Mouse (Mus musculus) NIH3T3 (cell line): ENCODE measurements around the gene Crat.

Experiments used
- DNase-seq: peaks from one replicate; pipeline ENCODE4 v3.0.0-alpha.2; 2012; ENCODE audit warnings: low read depth

Gene Crat

DNA sequence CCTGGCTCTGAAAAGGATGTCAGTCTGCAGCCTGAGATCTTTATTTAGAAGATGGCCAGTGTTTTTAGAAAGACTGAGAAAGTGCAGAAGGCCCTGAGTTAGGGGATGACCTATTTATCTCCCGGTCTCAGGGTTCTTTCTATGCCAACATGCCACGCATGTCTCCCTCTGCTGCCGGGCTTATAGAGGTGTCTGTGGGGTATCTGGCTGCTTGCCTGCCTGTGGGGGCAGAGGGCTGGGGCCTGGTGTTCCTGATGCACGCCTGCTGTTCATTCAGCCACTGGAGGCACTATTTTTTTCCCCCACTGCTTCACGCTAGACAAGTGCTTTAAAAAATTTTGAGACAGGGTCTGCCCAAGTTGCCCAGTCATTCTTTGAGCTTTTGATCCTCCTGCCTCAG, 49.4 kb downstream of the Crat start:
- DNase-seq: no peak

DNA sequence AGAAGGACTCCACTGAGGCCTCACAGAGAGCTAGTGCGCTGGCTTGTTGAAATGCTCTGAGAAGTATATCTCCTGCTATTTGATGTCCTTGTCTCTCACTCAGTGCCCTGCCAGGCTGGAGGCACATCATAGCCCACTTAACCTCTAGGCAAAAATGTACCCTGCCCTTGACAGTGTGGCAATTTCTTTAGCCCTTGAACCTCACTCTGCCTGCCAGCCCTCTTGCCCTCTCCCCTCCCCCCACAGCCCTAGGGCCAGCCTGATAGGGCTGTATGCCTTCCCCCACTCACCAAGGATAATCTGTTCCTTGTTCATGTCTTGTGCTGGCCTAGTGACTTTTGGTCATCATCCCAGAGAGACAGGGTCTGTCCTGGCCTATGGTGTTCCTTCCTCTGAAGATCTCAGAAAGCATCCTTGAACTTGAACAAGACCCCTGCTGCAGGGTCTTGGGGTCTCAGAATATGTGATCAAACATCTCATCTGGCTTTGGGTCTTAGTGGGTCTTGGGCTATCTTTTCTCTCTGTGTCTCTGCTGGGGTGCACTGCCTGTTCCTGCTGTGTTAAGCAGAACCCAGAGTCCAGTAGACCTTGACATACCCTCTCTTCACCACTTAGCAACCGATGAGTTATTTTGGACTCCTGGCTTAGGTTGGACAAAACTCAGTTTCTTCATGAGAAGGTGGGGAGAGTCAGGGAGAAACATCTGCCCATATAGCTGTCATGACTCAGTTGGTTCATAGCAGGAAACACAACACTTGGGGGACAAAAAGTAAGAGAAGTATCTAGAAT, 50.1 kb downstream of the Crat start:
- no peak for DNase-seq

DNA sequence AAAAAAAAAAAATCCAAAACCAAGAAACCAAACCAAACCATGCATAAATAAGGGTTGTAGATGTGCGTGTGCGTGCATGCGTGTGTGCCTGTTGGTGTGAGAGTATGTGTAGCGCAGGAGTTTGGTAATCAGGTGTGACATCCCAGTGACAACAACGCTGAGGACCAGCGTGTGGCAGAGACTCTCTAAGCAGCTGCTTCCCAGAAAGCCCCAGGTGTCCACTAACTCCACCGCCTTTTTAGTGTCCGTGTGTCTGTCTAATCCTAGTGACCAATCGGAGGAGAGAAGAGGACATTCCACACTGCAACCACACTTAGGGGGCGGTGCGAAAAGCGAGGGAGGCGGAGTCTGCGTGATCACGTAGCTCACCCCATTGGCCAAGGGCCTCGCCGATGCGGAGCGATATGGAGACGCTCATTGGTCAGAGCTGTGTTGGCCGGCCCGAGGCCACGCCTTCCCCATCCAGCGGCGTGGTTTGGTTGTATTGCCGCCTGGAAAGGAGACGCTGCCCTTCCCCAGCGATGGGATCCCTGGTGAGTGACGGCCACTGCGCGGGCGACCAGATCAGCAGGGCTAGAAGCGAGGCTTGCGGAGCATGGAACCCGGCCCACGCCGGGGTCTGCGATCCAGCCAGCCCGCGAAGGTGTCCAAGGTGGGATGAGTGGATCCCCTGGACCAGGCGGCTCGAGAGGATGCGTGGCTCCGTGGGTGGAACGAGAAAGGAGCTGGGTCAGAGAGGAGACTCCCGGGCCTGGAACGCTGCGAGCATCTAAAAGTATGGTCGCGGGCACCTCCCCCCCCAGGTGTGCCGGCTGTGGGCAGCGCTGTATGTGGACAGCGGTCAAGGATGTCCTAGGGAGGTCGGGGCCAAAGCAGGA, 51.6 kb downstream of the Crat start, which contains the start of gene Miga2:
Gene Miga2 (plus strand): TSS at position 461 of the 878 bp plus-strand sequence.
- DNase-seq: peak; percentile 99

DNA sequence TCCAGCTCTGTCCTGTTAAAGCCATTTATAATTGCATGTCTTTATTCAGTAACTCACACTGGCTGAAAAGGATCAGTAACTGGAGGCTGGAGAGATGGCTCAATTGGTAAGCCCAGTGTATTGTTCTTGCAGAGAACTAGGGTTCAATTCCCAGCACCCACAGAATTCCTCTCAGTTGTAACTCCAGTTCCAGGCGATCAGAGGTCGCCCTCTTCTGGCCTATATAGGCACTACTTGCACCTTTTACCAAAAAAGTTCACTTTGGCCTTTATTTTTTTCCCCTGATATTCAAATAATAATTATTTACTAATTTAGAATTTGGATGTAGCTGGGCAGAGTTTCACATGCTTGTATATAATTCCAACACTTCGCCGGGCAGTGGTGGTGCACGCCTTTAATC, 52.7 kb downstream of the Crat start:
- peak; percentile 48 for DNase-seq

DNA sequence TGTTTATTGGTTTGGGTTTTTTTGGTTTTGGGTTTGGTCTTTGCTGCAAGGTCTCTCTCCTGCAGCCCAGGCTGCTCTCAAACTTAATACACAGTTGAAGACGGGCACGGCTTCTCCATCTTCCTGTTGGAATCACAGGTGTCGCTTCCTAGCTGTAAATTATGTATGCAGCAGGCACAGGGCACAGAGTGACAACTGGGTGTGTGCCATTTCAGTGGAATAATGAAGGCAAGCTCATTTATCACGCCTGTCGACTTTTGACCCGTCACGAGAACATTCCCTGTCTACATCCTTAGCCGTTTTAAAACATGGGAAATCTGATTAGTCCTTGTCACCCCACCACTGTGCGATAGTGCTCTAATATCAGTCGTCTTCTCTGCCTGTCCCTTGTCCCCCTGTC, 55.0 kb downstream of the Crat start:
- DNase-seq: no peak

DNA sequence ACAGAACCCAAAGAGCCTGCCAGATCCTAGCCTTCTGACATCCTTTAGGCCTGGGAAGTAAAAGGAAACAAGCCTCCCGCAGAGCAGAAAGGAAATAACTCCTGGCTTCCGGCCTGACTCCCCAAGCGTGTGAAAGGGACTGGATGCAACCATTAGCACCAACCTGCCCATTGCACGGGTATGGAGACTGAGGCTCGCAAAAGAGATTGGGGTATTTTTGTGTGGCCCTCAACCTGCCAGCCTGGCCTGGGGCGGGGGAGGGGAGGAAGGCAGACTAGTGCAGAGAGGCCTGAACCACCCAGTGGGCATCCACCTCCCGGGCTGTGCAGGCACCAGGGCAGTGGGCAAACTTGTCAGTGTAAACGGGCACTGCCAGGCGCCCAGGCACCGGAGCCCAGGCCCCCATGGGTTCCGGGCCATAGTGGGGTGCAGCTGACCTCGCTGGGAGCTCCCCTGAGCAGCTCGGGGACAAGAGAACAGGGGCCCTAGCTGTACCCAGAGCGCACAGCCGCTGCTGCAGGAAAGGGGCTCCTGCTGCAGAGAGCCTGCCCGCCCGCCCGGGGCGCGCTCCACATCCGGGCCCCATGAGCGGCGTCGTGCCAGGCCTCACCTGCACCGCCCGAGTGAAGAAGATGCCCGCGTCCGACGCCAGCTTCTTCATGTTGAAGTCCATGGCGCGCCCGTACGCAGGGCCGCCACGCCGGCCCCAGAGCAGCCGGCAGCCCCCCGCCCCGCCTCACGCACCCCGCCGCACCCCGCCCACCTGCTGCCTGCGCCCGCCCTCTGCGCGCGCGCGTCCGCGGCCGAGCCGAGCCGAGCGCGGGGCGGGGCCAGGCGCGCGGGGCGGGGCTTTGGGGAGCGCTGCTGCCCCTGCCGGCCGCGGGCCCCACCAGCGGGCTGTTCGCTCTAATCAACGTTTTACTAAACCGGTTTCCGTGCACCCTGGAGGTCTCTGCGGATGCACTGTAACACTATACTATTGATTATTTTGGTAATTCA, 56.8 kb downstream of the Crat start, which contains the start of gene Sh3glb2:
Gene Sh3glb2 (minus strand): TSS at position 805 of the 999 bp plus-strand sequence.
- peak; percentile 92 for DNase-seq

DNA sequence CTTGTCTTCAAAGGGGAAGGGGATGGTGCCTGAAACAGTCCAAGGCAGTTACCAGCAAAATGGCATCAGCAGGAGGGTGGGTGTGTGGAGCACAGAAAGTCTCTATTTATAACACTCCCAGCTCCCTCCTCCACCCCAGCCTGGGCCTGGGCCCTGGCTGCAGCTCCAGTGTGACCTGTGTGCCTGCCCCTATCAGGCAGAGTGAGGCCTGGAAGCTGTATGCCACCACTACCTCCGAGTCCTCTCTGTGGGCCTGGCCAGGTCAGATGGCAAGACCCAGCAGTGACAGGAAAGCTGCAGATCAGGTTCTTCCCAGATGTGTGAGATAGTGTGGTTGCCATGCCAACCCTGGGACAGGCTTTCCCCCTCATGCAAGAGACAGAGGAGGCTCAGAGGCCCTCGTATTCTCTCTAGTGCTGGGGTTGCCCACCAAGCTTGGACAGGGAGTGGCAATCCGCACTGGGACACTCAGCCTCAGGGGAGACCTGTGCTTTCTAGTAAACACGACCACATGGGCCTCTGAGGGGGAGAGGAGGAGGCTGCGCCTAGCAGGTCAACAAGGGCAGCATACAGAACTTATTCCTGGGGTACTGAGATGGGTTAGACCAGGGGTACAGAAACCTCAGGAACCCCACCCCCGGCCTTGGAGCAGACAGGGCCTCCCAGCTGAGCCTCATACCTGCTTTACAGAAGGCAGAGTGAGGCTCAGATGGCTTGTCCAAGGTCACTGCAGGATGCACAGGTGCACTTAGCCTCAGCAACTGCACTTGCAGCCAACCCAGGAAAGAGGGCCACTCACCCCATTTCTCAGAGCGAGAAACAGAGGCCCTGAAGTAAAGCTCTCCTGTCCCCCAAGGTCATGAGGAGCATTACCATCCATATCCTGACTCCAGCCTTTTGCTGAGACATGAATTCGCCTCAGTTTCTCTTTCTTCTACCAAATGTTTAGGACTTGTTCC, 57.8 kb downstream of the Crat start:
- no peak for DNase-seq

DNA sequence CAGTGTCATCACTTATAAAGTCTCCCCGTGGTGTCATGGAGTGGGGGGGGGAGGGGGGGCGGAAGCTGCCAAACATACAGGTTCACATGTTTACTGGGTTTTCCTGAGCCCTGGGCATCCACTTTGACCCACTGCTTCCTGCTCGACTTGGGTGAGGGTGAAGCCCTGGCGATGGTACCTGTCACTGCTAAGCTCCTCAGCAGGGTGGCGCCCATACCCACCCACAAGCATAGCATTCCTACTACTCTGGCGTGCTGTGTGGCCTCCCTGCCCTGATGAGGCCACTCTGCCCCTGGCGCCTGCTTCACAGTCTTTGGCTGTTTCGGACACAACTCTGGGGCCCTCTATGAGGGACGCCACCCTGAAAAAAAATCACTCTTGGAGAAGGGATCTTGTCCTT, 58.7 kb downstream of the Crat start:
- no peak for DNase-seq

DNA sequence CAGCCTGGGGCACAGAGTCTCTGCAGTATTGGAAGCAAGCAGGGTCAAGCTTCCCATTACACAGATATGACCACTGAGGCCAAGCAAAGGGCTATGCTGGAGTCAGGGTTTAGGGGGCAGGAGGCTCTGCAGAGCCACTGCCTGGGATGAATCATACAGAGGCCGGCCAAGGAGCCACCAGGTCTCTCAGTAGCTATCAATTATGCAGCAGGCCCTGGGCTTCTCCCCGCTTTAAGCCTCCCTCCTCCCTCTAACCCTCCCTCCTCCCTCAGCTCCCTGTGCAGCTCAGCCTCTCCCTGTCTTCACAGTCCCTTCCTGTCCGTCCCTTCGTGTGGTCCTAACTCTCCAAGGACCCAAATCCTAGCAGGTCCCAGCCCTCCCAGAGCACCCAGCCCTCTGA, 59.3 kb downstream of the Crat start:
- DNase-seq: peak; percentile 18

DNA sequence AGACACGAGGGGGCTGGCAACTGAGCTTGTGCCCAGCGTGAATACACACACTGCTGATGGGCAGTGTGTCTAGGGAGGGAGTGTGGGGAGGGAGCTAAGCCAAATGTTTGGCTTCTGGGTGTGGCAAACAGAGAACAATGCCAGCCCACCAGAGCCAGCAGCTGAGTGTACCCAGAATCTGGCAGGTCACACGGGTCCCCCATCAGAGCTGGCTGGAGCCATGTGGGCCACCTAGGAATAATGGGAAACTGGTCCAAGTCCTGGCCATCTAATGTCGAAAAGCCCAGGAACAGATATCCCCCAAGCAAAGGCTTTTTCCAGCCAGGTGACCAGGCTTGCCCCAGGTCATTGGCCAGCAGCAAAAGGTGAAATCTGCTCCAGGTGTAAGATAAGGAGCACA, 59.8 kb downstream of the Crat start:
- no peak for DNase-seq

DNA sequence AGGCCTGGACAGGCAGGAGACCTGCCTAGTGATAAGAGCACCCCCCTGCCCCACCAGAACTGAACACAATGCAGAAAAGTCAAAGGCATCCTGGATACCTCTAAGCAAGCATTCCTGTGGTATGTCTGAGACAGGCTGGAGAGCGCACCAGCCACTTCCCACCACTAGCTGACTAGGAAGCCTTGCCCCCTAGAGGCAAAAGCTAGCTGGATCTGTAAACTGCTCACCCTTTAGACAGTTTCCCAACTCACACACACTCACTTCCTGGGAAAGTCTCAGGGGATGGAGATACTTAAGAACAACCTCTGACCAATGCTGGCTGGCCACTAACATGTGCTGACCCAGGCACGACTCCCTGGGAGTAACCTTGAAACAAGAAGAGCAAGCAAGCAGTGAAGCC, 64.5 kb downstream of the Crat start:
- peak; percentile 87 for DNase-seq
